Mouse (Mus musculus) limb, embryonic 15.5 days (tissue): ENCODE measurements around the gene Asprv1. TPM values are rescaled to one million over a fixed set of nuclear protein-coding genes. Genes with fewer than 3 reads are reported as not detected.

Source experiments
- ATAC-seq: fragments of 200-750 bp; cut with Nextera tagmentation; 2 replicates; pipeline ENCODE4 v1.8.0; 2017; ENCODE audit warnings: low read depth, moderate TSS enrichment; ENCODE audit not compliant: insufficient number of reproducible peaks, low FRiP score, low TSS enrichment
- H3K27ac ChIP-seq: fragments of 300-500 bp; sonication (generic); 2 replicates; pipeline ENCODE4 v1.5.1; 2015; ENCODE audit warnings: moderate library complexity, mild to moderate bottlenecking, inconsistent platforms
- H3K27me3 ChIP-seq: fragments of 300-500 bp; sonication (generic); 2 replicates; pipeline ENCODE4 v1.6.1; 2015; ENCODE audit warnings: inconsistent platforms
- H3K36me3 ChIP-seq: fragments of 300-500 bp; sonication (generic); 2 replicates; pipeline ENCODE4 v1.6.1; 2015; ENCODE audit warnings: inconsistent platforms
- H3K4me1 ChIP-seq: fragments of 300-500 bp; sonication (generic); 2 replicates; pipeline ENCODE4 v1.6.1; 2015; ENCODE audit warnings: inconsistent platforms
- H3K4me2 ChIP-seq: fragments of 300-500 bp; sonication (generic); 2 replicates; pipeline ENCODE4 v1.6.1; 2015; ENCODE audit warnings: mild to moderate bottlenecking, inconsistent platforms
- H3K4me3 ChIP-seq: fragments of 300-500 bp; sonication (generic); 2 replicates; pipeline ENCODE4 v1.5.1; 2015; ENCODE audit warnings: mild to moderate bottlenecking, inconsistent platforms
- H3K9ac ChIP-seq: fragments of 300-500 bp; sonication (generic); 2 replicates; pipeline ENCODE4 v1.6.1; 2015; ENCODE audit warnings: inconsistent platforms
- H3K9me3 ChIP-seq: fragments of 300-500 bp; sonication (generic); 2 replicates; pipeline ENCODE4 v1.6.1; 2016; ENCODE audit warnings: inconsistent platforms
- WGBS: fragments of 180-500 bp; shearing (Covaris S2); methylation state at CpG from one replicate; pipeline ENCODE4 v1.1.7; 2015; 5-methylcytosine and 5-hydroxymethylcytosine counted together
- polyA plus RNA-seq: library from polyadenylated mRNA; unstranded; fragments of >200 nt; fragmentation: Nextera tagmentation; extraction: Ambion mirVana; gene quantifications from 2 replicates; pipeline ENCODE4 v1.2.1, GENCODE M21; 2015

Asprv1 gene
- polyA plus RNA-seq, 1 experiment from 2014 or later = 610 TPM

DNA sequence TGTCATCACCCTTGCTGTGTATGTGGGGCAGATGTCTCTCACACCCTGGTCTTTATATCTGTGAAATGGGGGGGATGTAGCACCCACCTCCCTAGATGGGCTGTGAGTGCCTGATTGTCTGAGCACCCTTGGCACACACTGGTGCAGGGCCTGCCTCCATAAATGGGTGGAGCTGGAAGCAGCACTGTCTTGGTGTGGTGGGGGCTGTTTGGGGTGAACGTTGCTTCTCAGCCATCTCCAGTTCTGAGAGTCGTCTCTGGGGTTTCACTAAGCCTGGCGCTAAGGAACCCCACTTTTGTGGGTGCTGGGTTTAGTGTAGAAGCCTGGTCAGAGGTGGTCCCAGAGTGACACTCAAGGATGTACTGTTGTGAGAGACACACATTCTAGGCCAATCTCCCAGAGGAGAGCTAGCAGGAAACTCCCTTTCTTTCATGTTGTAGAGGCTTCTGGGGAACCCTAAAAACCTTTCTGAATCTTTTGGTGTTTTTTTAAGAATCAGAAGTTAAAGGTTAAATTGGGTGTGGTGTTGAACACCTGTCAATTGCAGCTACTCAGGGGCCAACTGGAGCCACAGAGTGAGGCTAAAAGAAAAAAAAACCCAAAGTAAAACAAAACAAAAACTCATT lies 16.9 kb downstream of the Asprv1 start:
- no peak overlapping the region for H3K4me3 ChIP-seq
- H3K36me3 ChIP-seq = peaks cover 15% of the 10 kb centered on the region
- 83% methylated on average over 3 of the region's 3 CpGs for WGBS

DNA sequence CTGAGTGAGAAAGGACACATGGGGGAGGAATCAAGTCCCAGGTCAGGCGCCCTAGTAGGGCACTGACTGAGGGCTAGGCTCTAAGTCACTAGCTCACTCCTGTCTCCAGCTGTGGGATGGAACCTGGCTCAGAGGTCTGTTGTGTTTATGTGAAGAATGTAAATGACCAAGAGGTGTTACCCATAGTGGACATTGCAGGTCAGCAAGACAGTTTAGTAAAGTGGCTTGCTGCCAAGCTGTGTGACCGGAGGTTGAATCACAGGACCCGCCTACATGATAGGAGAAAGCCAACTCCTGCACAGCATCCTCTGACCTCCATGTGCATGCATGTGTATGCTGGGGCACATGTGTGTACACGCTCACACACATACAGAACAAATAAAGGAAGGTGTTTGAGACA lies 17.6 kb downstream of the Asprv1 start:
- H3K4me3 ChIP-seq = no peak overlapping the region
- ATAC-seq = no peak
- 79% methylated on average over 4 of the region's 4 CpGs for WGBS

More for the DNA sequence above, 16.9 kb downstream of the Asprv1 start:
- no peak overlapping the region for H3K9ac ChIP-seq
- no peak for ATAC-seq
- H3K4me1 ChIP-seq = no peaks in the 10 kb centered on the region
- no peak overlapping the region for H3K4me2 ChIP-seq
- H3K9me3 ChIP-seq = no peaks in the 10 kb centered on the region
- H3K27me3 ChIP-seq = no peaks in the 10 kb centered on the region
- no peak overlapping the region for H3K27ac ChIP-seq

DNA sequence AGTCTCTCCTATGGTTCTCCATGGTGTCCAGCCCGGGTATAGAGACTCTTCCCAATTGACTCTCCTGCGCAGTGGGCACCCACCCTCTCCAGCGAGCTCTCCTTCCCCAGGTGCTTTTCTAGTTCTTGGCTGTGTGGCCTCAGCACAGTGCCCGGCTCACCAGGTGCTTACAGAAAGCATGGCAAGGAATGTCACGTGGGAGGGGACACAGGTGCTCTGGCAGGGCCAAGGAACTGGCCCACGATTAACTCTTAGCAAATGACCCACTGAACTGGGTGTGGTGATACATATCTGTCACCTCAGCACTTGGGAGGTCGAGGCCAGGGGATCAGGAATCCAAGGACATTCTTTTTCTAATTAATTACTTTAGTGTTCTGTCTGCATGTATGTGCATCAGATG lies 18.2 kb downstream of the Asprv1 start:
- Histone ChIP-seq H3K27me3 (no peaks in the 10 kb centered on the region), H3K4me2 (no peak overlapping the region), H3K36me3 (peaks cover 27% of the 10 kb centered on the region), H3K27ac (no peak overlapping the region), H3K9ac (no peak overlapping the region), H3K4me3 (no peak overlapping the region), H3K4me1 (no peaks in the 10 kb centered on the region), H3K9me3 (no peaks in the 10 kb centered on the region)
- no peak for ATAC-seq
- WGBS = 72% methylated on average over 7 of the region's 7 CpGs

More for the DNA sequence above, 17.6 kb downstream of the Asprv1 start:
- no peaks in the 10 kb centered on the region for H3K27me3 ChIP-seq
- no peaks in the 10 kb centered on the region for H3K4me1 ChIP-seq
- peaks cover 21% of the 10 kb centered on the region for H3K36me3 ChIP-seq
- H3K27ac ChIP-seq = no peak overlapping the region
- H3K9ac ChIP-seq = no peak overlapping the region
- H3K9me3 ChIP-seq = no peaks in the 10 kb centered on the region
- H3K4me2 ChIP-seq = no peak overlapping the region

- H3K36me3 ChIP-seq = peaks cover 60% of the 10 kb centered on the region
- H3K4me3 ChIP-seq = no peak overlapping the region
- H3K27ac ChIP-seq = no peak overlapping the region
- H3K9me3 ChIP-seq = no peaks in the 10 kb centered on the region
- H3K27me3 ChIP-seq = no peaks in the 10 kb centered on the region
- H3K9ac ChIP-seq = no peak overlapping the region
- H3K4me1 ChIP-seq = no peaks in the 10 kb centered on the region
- no peak overlapping the region for H3K4me2 ChIP-seq
- WGBS = 89% methylated on average over 6 of the region's 6 CpGs
- ATAC-seq = no peak
These were observed 25.1 kb downstream of the Asprv1 start for GRCm38 (mm10) chr6:86653026-86653425.

GRCm38 (mm10) chr6:86654270-86654916 lies 26.4 kb downstream of the Asprv1 start:
- no peak overlapping the region for H3K4me3 ChIP-seq
- no peaks in the 10 kb centered on the region for H3K27me3 ChIP-seq
- WGBS = 71% methylated on average over 9 of the region's 9 CpGs
- H3K27ac ChIP-seq = no peak overlapping the region
- no peak overlapping the region for H3K4me2 ChIP-seq
- no peaks in the 10 kb centered on the region for H3K4me1 ChIP-seq
- ATAC-seq = no peak
- H3K36me3 ChIP-seq = peaks cover 66% of the 10 kb centered on the region
- no peaks in the 10 kb centered on the region for H3K9me3 ChIP-seq
- H3K9ac ChIP-seq = no peak overlapping the region

- no peaks in the 10 kb centered on the region for H3K9me3 ChIP-seq
- no peaks in the 10 kb centered on the region for H3K4me1 ChIP-seq
- H3K27me3 ChIP-seq = no peaks in the 10 kb centered on the region
- no peak for ATAC-seq
- WGBS = 85% methylated on average over 3 of the region's 3 CpGs
- H3K36me3 ChIP-seq = peaks cover 65% of the 10 kb centered on the region
- H3K27ac ChIP-seq = no peak overlapping the region
- no peak overlapping the region for H3K9ac ChIP-seq
- no peak overlapping the region for H3K4me3 ChIP-seq
- H3K4me2 ChIP-seq = no peak overlapping the region
These were observed 30.5 kb downstream of the Asprv1 start for GRCm38 (mm10) chr6:86658501-86658900.

- H3K27me3 ChIP-seq = no peaks in the 10 kb centered on the region
- H3K9ac ChIP-seq = no peak overlapping the region
- WGBS = 64% methylated on average over 9 of the region's 9 CpGs
- H3K4me1 ChIP-seq = 0 out of 2 replicates have a peak, but pooled peaks cover under 1% of the 10 kb centered on the region
- no peak for ATAC-seq
- peaks cover 68% of the 10 kb centered on the region for H3K36me3 ChIP-seq
- no peak overlapping the region for H3K4me2 ChIP-seq
- H3K27ac ChIP-seq = no peak overlapping the region
- no peaks in the 10 kb centered on the region for H3K9me3 ChIP-seq
- no peak overlapping the region for H3K4me3 ChIP-seq
These were observed 32.4 kb downstream of the Asprv1 start for GRCm38 (mm10) chr6:86660161-86660877.

- Histone ChIP-seq H3K4me1 (peaks cover 25% of the 10 kb centered on the region), H3K4me2 (no peak overlapping the region), H3K36me3 (peaks cover 39% of the 10 kb centered on the region), H3K4me3 (no peak overlapping the region), H3K9ac (no peak overlapping the region), H3K27me3 (no peaks in the 10 kb centered on the region), H3K27ac (no peak overlapping the region), H3K9me3 (no peaks in the 10 kb centered on the region)
- WGBS = 59% methylated on average over 5 of the region's 5 CpGs
- no peak for ATAC-seq
These were observed 37.1 kb downstream of the Asprv1 start for GRCm38 (mm10) chr6:86665076-86665475.

GRCm38 (mm10) chr6:86665560-86666307 lies 37.8 kb downstream of the Asprv1 start:
- no peak overlapping the region for H3K9ac ChIP-seq
- H3K27ac ChIP-seq = no peak overlapping the region
- 42% methylated on average over 17 of the region's 17 CpGs for WGBS
- no peaks in the 10 kb centered on the region for H3K27me3 ChIP-seq
- H3K4me3 ChIP-seq = no peak overlapping the region
- peaks cover 25% of the 10 kb centered on the region for H3K4me1 ChIP-seq
- H3K4me2 ChIP-seq = no peak overlapping the region
- ATAC-seq = no peak
- no peaks in the 10 kb centered on the region for H3K9me3 ChIP-seq
- peaks cover 33% of the 10 kb centered on the region for H3K36me3 ChIP-seq

- H3K9ac ChIP-seq = no peak overlapping the region
- H3K4me3 ChIP-seq = no peak overlapping the region
- no peak overlapping the region for H3K27ac ChIP-seq
- peaks cover 25% of the 10 kb centered on the region for H3K4me1 ChIP-seq
- 89% methylated on average over 10 of the region's 10 CpGs for WGBS
- ATAC-seq = no peak
- H3K36me3 ChIP-seq = peaks cover 33% of the 10 kb centered on the region
- no peaks in the 10 kb centered on the region for H3K27me3 ChIP-seq
- H3K4me2 ChIP-seq = no peak overlapping the region
- no peaks in the 10 kb centered on the region for H3K9me3 ChIP-seq
These were observed 39.1 kb downstream of the Asprv1 start for GRCm38 (mm10) chr6:86667061-86667460.

GRCm38 (mm10) chr6:86668580-86669239 lies 40.7 kb downstream of the Asprv1 start, which contains the start of gene Mxd1:
Mxd1 (minus strand) TSS chr6:86669161.
- Histone ChIP-seq H3K9me3 (no peaks in the 10 kb centered on the region), H3K9ac (peak within 1 kb of the TSS; percentile 69), H3K4me3 (peak within 1 kb of the TSS; percentile 83), H3K27ac (peak within 1 kb of the TSS; percentile 76), H3K4me2 (peak within 1 kb of the TSS; percentile 90), H3K4me1 (peaks cover 25% of the 10 kb centered on the region), H3K36me3 (peaks cover 36% of the 10 kb centered on the region), H3K27me3 (no peaks in the 10 kb centered on the region)
- ATAC-seq = peak; percentile 1; the same call in 1 of the 2 replicates
- WGBS = under 1% methylated on average over 67 of the region's 76 CpGs
